Mouse (Mus musculus): ENCODE results near the gene Lpin1.

- no peak for TF ChIP-seq CTCF (IDR thresholded peaks at IDR 0.05; ENCODE audit: low read depth)
- no peak for TF ChIP-seq EP300 (optimal IDR thresholded peaks at IDR 0.05)
Measured at GRCm38 (mm10) chr12:16568936-16569650, 41.7 kb downstream of the Lpin1 start.
